ENCODE assay signal across 30 mouse cellular contexts in genomic region chr13:107825636-107826035, GRCm38 (mm10).
DNase-seq lines count a peak whose midpoint lies in the region; ATAC-seq and TF ChIP-seq lines count a peak whose summit lies in the region.
"Had no signal": no experiment of that assay in that cellular context is flagged by ENCODE, and none has a peak within 500 bp of the region (broad histone marks: within the 10 kb centered on the region; RNA-seq: fewer than 3 reads in every experiment).

No protein-coding gene starts in this region.

- H3K9ac ChIP-seq in lung, postnatal 0 days (replicated peaks; ENCODE audit: low read depth): no peak overlapping the region
- H3K9ac ChIP-seq: embryonic facial prominence, embryonic 13.5 days; forebrain, embryonic 12.5 days; forebrain, embryonic 15.5 days; heart, embryonic 13.5 days; hindbrain, embryonic 12.5 days; hindbrain, embryonic 15.5 days had no signal

- intact Hi-C loops in left cerebral cortex, postnatal 25 days (cut with DNase I): no loop called here

- H3K4me1 ChIP-seq in lung, postnatal 0 days (ENCODE audit: insufficient read depth, low read depth, low read length): peaks cover 7% of the 10 kb centered on the region; the same call in 1 of the 2 replicates

- H3K9me3 ChIP-seq in lung, postnatal 0 days (ENCODE audit: low read length): no peaks in the 10 kb centered on the region
- H3K9me3 ChIP-seq: embryonic facial prominence, embryonic 10.5 days; embryonic facial prominence, embryonic 13.5 days; forebrain, embryonic 12.5 days; forebrain, embryonic 15.5 days; heart, embryonic 10.5 days; heart, embryonic 13.5 days; hindbrain, embryonic 12.5 days; hindbrain, embryonic 15.5 days had no signal

- H3K4me2 ChIP-seq in lung, postnatal 0 days (replicated peaks; ENCODE audit: low read depth, low read length): no peak overlapping the region
- H3K4me2 ChIP-seq: embryonic facial prominence, embryonic 13.5 days; forebrain, embryonic 12.5 days; forebrain, embryonic 15.5 days; heart, embryonic 13.5 days; hindbrain, embryonic 12.5 days; hindbrain, embryonic 15.5 days had no signal

- no peak for TF ChIP-seq CTCF in lung, postnatal 0 days (IDR thresholded peaks at IDR 0.05)

- DNase-seq in lung, postnatal 0 days (ENCODE audit: low spot score): peak; percentile 38
- no peak for DNase-seq in lung, postnatal 4 days
- DNase-seq in CD4-positive, CD25-positive, alpha-beta regulatory T cell, adult 2 months (ENCODE audit: low read depth, low spot score): peak; percentile 69
- peak; percentile 61 for DNase-seq in induced T-regulatory cell, adult 2 months (ENCODE audit: low read depth)
- DNase-seq in embryo, embryonic 10 days (ENCODE audit: low spot score): no peak
- DNase-seq in right cerebral cortex, postnatal 14 days: no peak
- DNase-seq in left cerebral cortex, postnatal 25 days (ENCODE audit: low spot score in 2 of 2): no peak
- DNase-seq: adrenal gland, adult 2 months; adrenal gland, postnatal 14 days; B cell, adult 2 months; cerebellum, adult 11 months; cerebellum, adult 2 months; cerebellum, adult 9-11 months; cerebellum, postnatal 25 days; embryo, embryonic 11 days; gastrocnemius, postnatal 25 days; heart, adult 2 months; heart, postnatal 14 days had no signal

- TF ChIP-seq EP300 in lung, postnatal 0 days (IDR thresholded peaks at IDR 0.05): 0 out of 2 replicates have a peak, but pooled peaks have one; percentile 9

- no peak for ATAC-seq in lung, postnatal 0 days
- ATAC-seq: forebrain, embryonic 15.5 days; Patski had no signal

- H3K27me3 ChIP-seq in lung, postnatal 0 days (replicated peaks; ENCODE audit: insufficient read depth, low read length): no peaks in the 10 kb centered on the region
- H3K27me3 ChIP-seq: CH12.LX; embryonic facial prominence, embryonic 13.5 days; forebrain, embryonic 12.5 days; forebrain, embryonic 15.5 days; heart, embryonic 13.5 days; hindbrain, embryonic 12.5 days; hindbrain, embryonic 15.5 days; Patski had no signal

- WGBS in lung, postnatal 0 days: 51% methylated on average over 4 of the region's 4 CpGs

- H3K4me3 ChIP-seq in lung, postnatal 0 days (ENCODE audit: low read depth, low read length): no peak overlapping the region
- H3K4me3 ChIP-seq: embryonic facial prominence, embryonic 10.5 days; embryonic facial prominence, embryonic 13.5 days; erythroblast, embryonic 14.5 days; forebrain, embryonic 12.5 days; forebrain, embryonic 15.5 days; heart, adult 2 months; heart, embryonic 10.5 days; heart, embryonic 13.5 days; hindbrain, embryonic 12.5 days; hindbrain, embryonic 15.5 days had no signal

- no peaks in the 10 kb centered on the region for H3K36me3 ChIP-seq in lung, postnatal 0 days (ENCODE audit: insufficient read depth, low read length)
- H3K36me3 ChIP-seq: embryonic facial prominence, embryonic 10.5 days; embryonic facial prominence, embryonic 13.5 days; forebrain, embryonic 12.5 days; forebrain, embryonic 15.5 days; G1E; heart, embryonic 10.5 days; heart, embryonic 13.5 days; hindbrain, embryonic 12.5 days; hindbrain, embryonic 15.5 days had no signal

- no peak overlapping the region for H3K27ac ChIP-seq in lung, postnatal 0 days (ENCODE audit: low read length)
- H3K27ac ChIP-seq: embryonic facial prominence, embryonic 10.5 days; embryonic facial prominence, embryonic 13.5 days; forebrain, embryonic 12.5 days; forebrain, embryonic 15.5 days; heart, adult 2 months; heart, embryonic 10.5 days; heart, embryonic 13.5 days; hindbrain, embryonic 12.5 days; hindbrain, embryonic 15.5 days had no signal

Comparison
In these comparisons a context has a peak if more than half of its experiments do, and no peak if none do; other contexts are left out.
1. DNase-seq: peak in lung, postnatal 0 days (single experiment), CD4-positive, CD25-positive, alpha-beta regulatory T cell, adult 2 months (single experiment) and induced T-regulatory cell, adult 2 months (single experiment); none in lung, postnatal 4 days (0 of 2), embryo, embryonic 10 days (single experiment), right cerebral cortex, postnatal 14 days (single experiment) and left cerebral cortex, postnatal 25 days (0 of 2).